Mouse (Mus musculus): ENCODE measurements around the gene Kcnmb1. TPM values are rescaled to one million over a fixed set of nuclear protein-coding genes. Genes with fewer than 3 reads are reported as not detected.

Gene Kcnmb1
- polyA plus RNA-seq, 1 experiment from 2014 or later = not detected

DNA sequence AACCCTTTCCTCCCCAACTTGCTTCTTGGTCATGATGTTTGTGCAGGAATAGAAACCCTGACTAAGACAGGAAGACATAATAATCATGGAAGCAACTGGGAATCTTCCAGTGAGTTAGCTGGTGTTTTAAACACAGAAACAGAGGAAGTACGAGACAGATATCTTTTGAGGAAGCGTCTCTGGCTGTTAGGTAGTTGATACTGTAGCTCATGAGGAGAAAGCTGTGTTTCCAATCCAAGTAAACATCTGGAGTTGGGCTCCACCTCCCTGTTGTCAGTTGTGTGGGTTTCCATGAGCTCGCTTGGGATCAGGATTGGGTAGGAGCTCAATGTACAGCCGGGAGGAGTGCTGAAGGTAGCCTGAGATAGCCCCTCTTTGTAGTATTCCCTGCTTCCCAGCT lies 16.3 kb upstream of the Kcnmb1 start:
- H3K9me3 ChIP-seq = no peaks in the 10 kb centered on the region
- no peak overlapping the region for H3K9ac ChIP-seq
- no peak overlapping the region for H3K4me3 ChIP-seq (replicated peaks)
- H3K36me3 ChIP-seq (replicated peaks) = no peaks in the 10 kb centered on the region
- H3K27ac ChIP-seq = no peak overlapping the region
- no peak overlapping the region for H3K4me2 ChIP-seq
- peaks cover under 1% of the 10 kb centered on the region; the same call in 1 of the 2 replicates for H3K4me1 ChIP-seq
- no peaks in the 10 kb centered on the region for H3K27me3 ChIP-seq
- 89% methylated on average over 4 of the region's 4 CpGs for WGBS
- ATAC-seq (ENCODE audit: low FRiP score) = no peak

DNA sequence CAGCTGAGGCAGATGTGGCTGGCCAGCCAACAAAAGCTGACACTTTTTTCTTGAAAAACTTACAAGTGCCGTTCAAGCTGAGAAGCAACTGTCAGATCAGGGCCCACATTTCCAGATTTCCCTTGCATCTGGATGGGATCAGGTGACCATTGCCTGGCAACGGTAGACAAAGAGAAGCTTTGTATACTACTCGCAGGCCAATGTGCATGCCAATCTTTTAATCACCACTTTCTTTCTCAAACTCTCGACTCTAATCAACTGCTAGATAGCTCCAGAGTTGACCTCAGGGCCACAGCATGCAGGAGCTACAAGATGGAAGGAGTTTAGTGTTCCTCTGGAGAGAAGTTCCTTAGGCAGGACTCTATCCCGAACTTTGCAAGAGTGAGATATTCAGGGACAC lies 11.7 kb upstream of the Kcnmb1 start:
- Histone ChIP-seq H3K27me3 (no peaks in the 10 kb centered on the region), H3K36me3 (replicated peaks) (no peaks in the 10 kb centered on the region), H3K4me3 (replicated peaks) (no peak overlapping the region), H3K27ac (no peak overlapping the region), H3K4me1 (peaks cover 3% of the 10 kb centered on the region; the same call in 1 of the 2 replicates), H3K9me3 (no peaks in the 10 kb centered on the region), H3K4me2 (no peak overlapping the region), H3K9ac (no peak overlapping the region)
- WGBS = 22% methylated on average over 5 of the region's 5 CpGs
- ATAC-seq (ENCODE audit: low FRiP score) = no peak

DNA sequence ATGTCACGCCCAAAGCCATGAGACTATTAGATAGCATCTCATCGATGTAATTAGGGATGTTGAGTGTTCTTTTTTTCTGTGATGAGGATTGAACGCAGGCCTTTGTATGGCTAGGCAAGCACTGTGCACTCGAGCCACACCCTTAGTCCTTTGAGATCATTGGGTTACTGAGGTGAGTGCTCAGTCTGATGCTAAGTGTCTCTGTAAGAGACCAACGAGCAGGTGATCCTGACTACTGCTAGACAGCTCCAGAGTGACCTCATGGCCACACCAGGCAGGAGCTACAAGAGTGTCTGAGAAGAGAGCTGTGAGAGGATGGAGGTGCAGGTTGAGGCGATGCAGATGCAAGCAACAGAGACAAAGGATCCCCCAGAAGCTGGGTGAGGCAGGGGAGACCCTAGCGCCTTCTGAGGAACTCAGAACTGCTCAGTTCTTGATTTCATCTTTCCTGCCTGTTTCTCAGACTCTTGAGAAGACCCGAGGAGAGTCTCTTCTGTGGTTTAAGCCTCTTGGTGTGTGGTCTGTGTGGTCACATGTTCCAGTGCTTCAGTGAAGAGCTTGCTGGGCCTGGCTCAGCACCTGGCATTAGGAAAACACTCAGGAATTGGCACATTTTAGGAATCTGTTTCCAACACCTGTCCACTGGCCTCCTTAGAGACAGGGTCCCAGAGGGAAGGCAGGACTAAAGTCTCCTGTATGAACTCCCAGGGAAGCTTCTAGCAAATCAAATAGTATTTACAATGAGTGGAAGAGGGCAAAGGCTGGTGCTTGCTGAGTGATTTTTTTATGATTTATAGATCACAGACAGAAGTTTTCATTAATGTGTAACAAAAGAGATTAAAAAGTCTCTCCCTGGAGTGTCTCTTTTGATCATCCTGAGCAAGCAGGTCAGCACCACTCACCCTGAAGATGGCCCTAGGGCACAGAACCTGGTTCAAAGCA lies 10.9 kb upstream of the Kcnmb1 start:
- ATAC-seq (ENCODE audit: low FRiP score) = no peak
- Histone ChIP-seq H3K27me3 (no peaks in the 10 kb centered on the region), H3K4me3 (replicated peaks) (no peak overlapping the region), H3K9ac (no peak overlapping the region), H3K27ac (no peak overlapping the region), H3K4me1 (peaks cover 3% of the 10 kb centered on the region; the same call in 1 of the 2 replicates), H3K9me3 (no peaks in the 10 kb centered on the region), H3K36me3 (replicated peaks) (no peaks in the 10 kb centered on the region), H3K4me2 (no peak overlapping the region)
- 83% methylated on average over 8 of the region's 8 CpGs for WGBS

DNA sequence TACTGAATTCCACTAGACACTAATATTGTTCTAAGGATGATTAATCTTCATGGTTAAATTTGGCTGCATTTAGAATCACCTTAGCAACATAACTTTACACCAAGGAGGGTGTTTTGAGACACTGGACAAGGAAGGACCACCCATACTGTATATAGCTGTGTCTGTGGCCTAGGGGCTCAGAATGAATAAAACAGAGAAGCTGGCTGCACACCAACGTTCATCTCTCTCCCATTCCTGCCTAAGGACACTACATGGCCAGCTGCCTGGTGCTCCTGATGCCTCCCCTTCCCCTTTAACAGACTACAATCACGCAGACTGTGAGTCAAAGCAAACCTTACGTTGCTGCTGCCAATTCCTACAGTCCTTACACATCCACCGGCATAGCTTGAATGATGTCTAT lies 6.8 kb upstream of the Kcnmb1 start:
- Histone ChIP-seq H3K36me3 (replicated peaks) (no peaks in the 10 kb centered on the region), H3K9ac (no peak overlapping the region), H3K4me2 (no peak overlapping the region), H3K9me3 (no peaks in the 10 kb centered on the region), H3K4me3 (replicated peaks) (no peak overlapping the region), H3K4me1 (peaks cover 3% of the 10 kb centered on the region; the same call in 1 of the 2 replicates), H3K27ac (no peak overlapping the region), H3K27me3 (no peaks in the 10 kb centered on the region)
- no peak for ATAC-seq (ENCODE audit: low FRiP score)
- WGBS = 81% methylated on average over 4 of the region's 4 CpGs

DNA sequence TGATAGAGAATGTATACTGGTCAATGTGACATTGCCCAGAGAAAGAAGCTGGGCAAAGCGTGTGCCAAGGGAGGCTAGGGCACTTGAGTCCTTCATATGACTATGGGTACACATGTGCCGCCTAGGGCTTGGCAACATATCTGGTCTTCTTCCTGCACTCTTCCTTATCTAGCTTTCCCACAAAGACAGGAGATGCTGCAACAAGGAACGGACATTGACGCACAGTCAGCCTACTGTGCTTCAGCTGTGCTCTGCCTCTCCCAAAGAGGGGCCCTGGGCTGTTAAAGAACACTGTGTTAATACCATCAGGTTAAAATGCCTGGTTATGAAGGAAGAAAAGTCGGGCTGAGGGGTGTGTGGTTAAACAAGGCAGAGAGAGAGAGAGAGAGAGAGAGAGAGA lies 6.2 kb upstream of the Kcnmb1 start:
- Histone ChIP-seq H3K27ac (no peak overlapping the region), H3K9ac (no peak overlapping the region), H3K4me1 (peaks cover 2% of the 10 kb centered on the region; the same call in 1 of the 2 replicates), H3K9me3 (no peaks in the 10 kb centered on the region), H3K36me3 (replicated peaks) (no peaks in the 10 kb centered on the region), H3K27me3 (no peaks in the 10 kb centered on the region), H3K4me3 (replicated peaks) (no peak overlapping the region), H3K4me2 (no peak overlapping the region)
- 89% methylated on average over 5 of the region's 5 CpGs for WGBS
- ATAC-seq (ENCODE audit: low FRiP score) = no peak

DNA sequence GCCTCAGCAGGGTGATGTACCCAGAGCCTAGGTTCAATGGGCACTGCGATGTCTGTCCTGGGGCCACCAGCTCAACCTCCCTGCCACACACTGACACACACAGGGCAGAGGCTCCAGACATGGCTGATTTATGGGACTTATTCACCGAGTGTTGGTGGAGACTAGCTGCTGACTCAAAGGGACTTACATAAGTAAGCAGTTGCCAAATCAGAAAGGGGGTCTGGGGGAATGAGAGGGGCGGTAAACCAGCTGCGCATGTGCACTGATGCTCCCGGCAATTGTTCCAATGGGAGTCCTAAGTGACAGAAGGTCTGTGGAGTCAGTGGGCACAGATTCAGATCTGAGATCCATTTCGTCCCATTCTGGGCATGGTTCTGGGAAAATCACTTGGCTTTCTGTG lies 5.2 kb upstream of the Kcnmb1 start:
- ATAC-seq (ENCODE audit: low FRiP score) = no peak
- Histone ChIP-seq H3K4me2 (no peak overlapping the region), H3K36me3 (replicated peaks) (no peaks in the 10 kb centered on the region), H3K27me3 (no peaks in the 10 kb centered on the region), H3K9ac (no peak overlapping the region), H3K9me3 (no peaks in the 10 kb centered on the region), H3K4me1 (no peaks in the 10 kb centered on the region), H3K4me3 (replicated peaks) (no peak overlapping the region), H3K27ac (no peak overlapping the region)
- WGBS = 89% methylated on average over 6 of the region's 6 CpGs

DNA sequence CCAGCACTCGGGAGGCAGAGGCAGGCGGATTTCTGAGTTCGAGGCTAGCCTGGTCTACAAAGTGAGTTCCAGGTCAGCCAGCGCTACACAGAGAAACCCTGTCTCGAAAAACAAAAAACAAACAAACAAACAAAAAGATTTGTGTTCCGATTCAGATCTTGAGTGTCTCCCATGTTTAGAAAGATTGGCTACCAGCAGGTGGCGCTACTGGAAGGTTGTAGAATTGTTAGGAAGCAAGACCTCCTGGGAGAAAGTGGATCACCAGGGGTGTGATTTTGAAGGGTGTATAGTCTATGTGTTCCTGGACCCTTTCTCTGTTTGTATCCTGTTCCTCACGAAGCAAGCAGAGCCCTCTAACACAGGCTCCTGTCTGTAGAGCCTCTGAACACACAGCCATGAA lies 4.1 kb upstream of the Kcnmb1 start:
- no peak overlapping the region for H3K27ac ChIP-seq

DNA sequence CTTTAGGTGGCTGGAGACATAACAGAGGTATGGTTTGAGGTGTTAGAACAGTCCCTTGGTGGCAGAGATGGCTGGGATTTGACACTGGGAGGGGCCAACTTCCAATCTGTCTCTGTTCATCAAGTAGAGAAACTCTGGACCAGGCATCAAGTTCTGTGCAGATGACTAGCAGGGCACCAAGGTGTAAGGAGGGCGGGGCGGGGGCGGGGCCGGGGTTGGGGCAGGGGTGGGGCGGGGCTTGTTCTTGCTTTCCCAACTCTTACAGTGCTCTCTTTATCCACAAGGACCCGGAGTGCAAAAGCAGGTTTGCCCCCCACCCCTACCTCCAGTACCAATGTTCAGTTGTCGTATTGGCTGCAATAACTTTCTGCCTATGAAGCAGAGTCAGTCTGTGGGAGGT lies 635 bp upstream of the Kcnmb1 start:
- H3K36me3 ChIP-seq (replicated peaks) = no peaks in the 10 kb centered on the region
- no peaks in the 10 kb centered on the region for H3K27me3 ChIP-seq
- no peak overlapping the region for H3K4me2 ChIP-seq
- H3K27ac ChIP-seq = no peak overlapping the region
- peaks cover 4% of the 10 kb centered on the region; the same call in 1 of the 2 replicates for H3K4me1 ChIP-seq
- no peak overlapping the region for H3K9ac ChIP-seq
- no peak overlapping the region for H3K4me3 ChIP-seq (replicated peaks)
- no peak for ATAC-seq (ENCODE audit: low FRiP score)
- no peaks in the 10 kb centered on the region for H3K9me3 ChIP-seq
- WGBS = 55% methylated on average over 7 of the region's 7 CpGs

More for the DNA sequence above, 4.1 kb upstream of the Kcnmb1 start:
- WGBS = 82% methylated on average over 8 of the region's 8 CpGs
- no peaks in the 10 kb centered on the region for H3K9me3 ChIP-seq
- no peak for ATAC-seq (ENCODE audit: low FRiP score)
- no peak overlapping the region for H3K4me2 ChIP-seq
- H3K4me1 ChIP-seq = peaks cover 4% of the 10 kb centered on the region; the same call in 1 of the 2 replicates
- H3K27me3 ChIP-seq = no peaks in the 10 kb centered on the region
- H3K36me3 ChIP-seq (replicated peaks) = no peaks in the 10 kb centered on the region
- H3K9ac ChIP-seq = no peak overlapping the region
- H3K4me3 ChIP-seq (replicated peaks) = no peak overlapping the region

DNA sequence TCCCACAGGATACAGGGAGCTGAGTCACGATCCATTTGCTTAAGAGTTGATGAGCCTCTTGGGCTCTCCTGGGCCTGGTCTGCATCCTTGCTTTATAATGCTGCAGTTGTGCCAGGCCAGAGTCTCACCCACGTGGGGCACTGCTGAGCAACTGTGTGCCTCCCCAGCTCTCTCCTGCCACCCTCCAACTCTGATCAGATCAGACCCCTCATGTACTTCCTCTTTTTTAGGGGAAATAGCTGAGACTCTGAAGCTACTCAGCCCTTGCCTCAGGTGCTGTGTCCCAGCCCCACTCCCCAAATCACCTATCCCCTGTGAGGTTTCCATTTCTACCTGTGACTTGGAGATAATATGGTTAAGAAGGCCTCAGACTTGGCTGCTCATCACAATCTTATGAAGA lies 2.6 kb downstream of the Kcnmb1 start:
- H3K4me1 ChIP-seq = peaks cover 4% of the 10 kb centered on the region; the same call in 1 of the 2 replicates
- H3K27ac ChIP-seq = no peak overlapping the region
- no peak for ATAC-seq (ENCODE audit: low FRiP score)
- no peaks in the 10 kb centered on the region for H3K9me3 ChIP-seq
- no peaks in the 10 kb centered on the region for H3K36me3 ChIP-seq (replicated peaks)
- H3K4me2 ChIP-seq = no peak overlapping the region
- no peaks in the 10 kb centered on the region for H3K27me3 ChIP-seq
- WGBS = 64% methylated on average over 2 of the region's 2 CpGs
- H3K4me3 ChIP-seq (replicated peaks) = no peak overlapping the region
- H3K9ac ChIP-seq = no peak overlapping the region

DNA sequence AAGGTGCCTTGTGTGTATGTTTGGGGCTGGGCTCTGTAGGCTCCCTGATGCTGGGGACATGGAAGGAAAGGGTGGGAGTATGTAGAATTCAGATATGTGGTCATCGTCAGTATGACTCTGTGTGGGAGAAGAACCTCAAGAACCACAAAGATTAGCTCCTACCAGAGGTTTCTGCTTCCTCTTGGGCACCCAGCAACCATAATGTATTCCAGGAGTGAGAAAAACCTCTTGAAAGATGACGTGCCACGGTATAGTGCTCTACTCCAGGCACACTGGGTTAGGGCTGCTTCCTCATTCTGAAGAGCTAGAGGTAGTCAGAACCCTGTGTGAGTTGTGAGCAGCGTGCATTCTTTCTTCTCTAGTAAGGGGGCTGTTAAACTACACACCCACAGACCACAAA lies 4.9 kb downstream of the Kcnmb1 start:
- no peak overlapping the region for H3K4me3 ChIP-seq (replicated peaks)

DNA sequence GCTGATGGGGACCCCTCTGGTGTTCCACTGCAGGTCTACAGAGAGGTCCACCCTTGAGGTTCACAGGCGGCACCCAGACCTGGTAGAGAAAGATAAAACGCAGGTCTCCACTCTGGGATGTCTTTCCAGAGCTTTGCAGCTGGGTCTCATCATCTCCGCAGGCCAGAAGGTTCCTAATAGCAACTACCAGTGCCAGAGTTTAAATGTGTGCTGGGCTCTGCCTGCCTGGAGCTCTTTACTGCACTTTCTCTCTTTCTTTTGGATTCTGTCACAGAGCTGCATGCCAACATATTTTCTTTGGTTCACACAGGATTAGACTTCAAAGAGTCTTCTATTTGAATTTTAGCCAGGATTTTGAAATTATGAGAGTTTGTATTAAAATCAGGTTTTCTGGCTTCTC lies 6.4 kb downstream of the Kcnmb1 start:
- Histone ChIP-seq H3K27ac (no peak overlapping the region), H3K4me1 (no peaks in the 10 kb centered on the region), H3K27me3 (no peaks in the 10 kb centered on the region), H3K4me2 (no peak overlapping the region), H3K9me3 (no peaks in the 10 kb centered on the region), H3K36me3 (replicated peaks) (no peaks in the 10 kb centered on the region), H3K9ac (no peak overlapping the region), H3K4me3 (replicated peaks) (no peak overlapping the region)
- ATAC-seq (ENCODE audit: low FRiP score) = no peak
- WGBS = 85% methylated on average over 3 of the region's 3 CpGs

More for the DNA sequence above, 4.9 kb downstream of the Kcnmb1 start:
- Histone ChIP-seq H3K9ac (no peak overlapping the region), H3K4me2 (no peak overlapping the region), H3K27ac (no peak overlapping the region), H3K9me3 (no peaks in the 10 kb centered on the region), H3K36me3 (replicated peaks) (no peaks in the 10 kb centered on the region), H3K27me3 (no peaks in the 10 kb centered on the region), H3K4me1 (peaks cover 4% of the 10 kb centered on the region; the same call in 1 of the 2 replicates)
- WGBS = 80% methylated on average over 4 of the region's 4 CpGs
- ATAC-seq (ENCODE audit: low FRiP score) = no peak

DNA sequence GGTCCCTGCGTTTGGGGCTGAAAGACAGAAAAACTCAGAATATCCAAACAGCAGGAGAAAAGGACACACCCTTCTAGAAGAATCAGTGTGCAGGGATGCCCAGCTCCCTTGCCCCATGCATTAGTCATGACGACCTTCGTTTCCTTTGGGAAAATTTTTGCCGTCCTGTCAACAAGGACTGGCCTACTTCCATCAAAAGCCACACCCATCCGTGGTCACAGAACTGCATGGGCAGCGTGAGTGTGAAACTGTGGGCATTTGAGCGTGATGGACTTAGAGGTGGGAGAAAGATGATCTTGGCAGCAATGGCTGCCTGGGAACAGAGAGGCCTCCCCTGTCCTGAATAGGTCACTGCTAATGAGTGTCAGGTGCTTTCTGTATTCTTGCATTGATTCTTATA lies 9.3 kb downstream of the Kcnmb1 start:
- no peak overlapping the region for H3K9ac ChIP-seq
- no peak overlapping the region for H3K27ac ChIP-seq
- 88% methylated on average over 7 of the region's 7 CpGs for WGBS
- no peaks in the 10 kb centered on the region for H3K36me3 ChIP-seq (replicated peaks)
- no peak for ATAC-seq (ENCODE audit: low FRiP score)
- H3K4me1 ChIP-seq = no peaks in the 10 kb centered on the region
- H3K9me3 ChIP-seq = no peaks in the 10 kb centered on the region
- H3K4me2 ChIP-seq = no peak overlapping the region
- no peaks in the 10 kb centered on the region for H3K27me3 ChIP-seq
- H3K4me3 ChIP-seq (replicated peaks) = no peak overlapping the region
